Mouse (Mus musculus): ENCODE measurements around the gene Lce1f. TPM values are rescaled to one million over a fixed set of nuclear protein-coding genes. Genes with fewer than 3 reads are reported as not detected.

Lce1f gene
- not detected in 4 replicates for total RNA-seq (2023)

DNA sequence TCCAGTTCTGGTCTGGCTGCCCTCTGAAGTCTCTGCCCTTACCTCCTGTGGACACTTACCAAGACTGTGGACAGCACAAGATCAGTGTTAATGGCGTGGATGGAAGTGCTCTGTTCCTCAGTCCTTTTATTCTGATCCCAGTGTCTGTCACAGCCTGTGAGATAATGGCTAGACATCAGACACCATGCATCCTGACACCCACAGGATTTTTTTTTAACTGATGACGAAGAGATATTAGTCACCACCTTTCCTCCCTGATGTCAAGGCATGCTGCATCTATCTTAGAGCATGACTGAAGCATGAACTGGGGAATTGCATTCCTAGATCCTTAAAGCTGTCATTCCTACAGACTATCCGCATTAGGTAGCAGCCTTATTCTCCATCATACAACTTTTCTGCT lies at the start of gene Lce1f:
Gene Lce1f (minus strand): TSS at position 101 of the 400 bp plus-strand sequence.

DNA sequence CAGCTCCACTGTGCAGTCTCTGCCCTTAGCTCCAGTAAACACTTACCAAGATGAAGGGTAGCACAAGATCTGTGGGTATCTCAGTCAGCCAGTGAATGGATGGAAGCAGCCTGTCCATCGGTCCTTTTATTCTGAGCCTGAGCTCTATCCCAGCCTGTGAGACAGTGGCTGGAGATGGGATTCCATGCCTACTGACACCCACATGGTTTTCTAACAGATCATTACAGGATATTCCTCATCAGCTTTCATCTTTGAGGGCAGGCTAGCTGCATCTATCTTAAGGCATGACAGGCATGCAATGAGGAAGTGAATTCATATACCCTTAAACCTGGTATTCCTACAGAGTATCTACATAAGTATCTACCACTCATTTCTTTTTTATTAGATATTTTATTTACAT lies 44.8 kb upstream of the Lce1f start, which contains the start of gene Lce1h:
Gene Lce1h (minus strand): TSS at position 101 of the 400 bp plus-strand sequence.

DNA sequence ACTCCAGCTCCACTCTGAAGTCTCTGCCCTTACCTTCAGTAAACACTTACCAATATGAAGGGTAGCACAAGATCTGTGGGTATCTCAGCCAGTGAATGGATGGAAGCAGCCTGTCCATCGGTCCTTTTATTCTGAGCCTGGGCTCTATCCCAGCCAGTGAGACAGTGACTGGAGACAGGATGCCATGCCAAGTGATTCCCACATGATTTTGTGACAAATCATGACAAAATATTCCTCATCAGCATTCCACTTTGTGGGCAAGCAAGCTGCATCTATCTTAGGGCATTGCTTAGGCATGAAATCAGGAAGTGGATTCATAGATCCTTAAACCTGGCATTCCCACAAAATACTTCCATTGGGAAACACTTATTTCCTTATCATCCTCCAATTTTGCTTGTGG lies 32.1 kb upstream of the Lce1f start, which contains the start of gene Lce1g:
Gene Lce1g (minus strand): TSS at position 101 of the 400 bp plus-strand sequence.

DNA sequence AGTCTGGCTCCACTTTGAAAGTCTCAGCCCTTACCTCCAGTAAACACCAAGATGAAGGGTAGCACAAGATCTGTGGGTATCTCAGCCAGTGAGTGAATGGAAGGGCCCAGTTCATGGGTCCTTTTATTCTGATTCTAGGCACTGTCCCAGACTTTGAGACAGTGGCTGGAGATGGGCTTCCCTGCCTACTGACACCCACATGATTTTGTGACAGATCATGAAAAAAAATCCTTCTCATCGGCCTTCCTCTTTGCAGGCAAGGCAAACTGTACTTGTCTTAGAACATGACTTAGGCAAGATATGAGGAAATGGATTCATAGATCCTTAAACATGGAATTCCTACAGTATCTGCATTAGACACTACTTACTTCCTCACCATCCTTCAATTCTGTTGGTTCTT lies 18.8 kb upstream of the Lce1f start, which contains the start of gene Gm38119:
Gene Gm38119 (minus strand): TSS at position 101 of the 400 bp plus-strand sequence.

DNA sequence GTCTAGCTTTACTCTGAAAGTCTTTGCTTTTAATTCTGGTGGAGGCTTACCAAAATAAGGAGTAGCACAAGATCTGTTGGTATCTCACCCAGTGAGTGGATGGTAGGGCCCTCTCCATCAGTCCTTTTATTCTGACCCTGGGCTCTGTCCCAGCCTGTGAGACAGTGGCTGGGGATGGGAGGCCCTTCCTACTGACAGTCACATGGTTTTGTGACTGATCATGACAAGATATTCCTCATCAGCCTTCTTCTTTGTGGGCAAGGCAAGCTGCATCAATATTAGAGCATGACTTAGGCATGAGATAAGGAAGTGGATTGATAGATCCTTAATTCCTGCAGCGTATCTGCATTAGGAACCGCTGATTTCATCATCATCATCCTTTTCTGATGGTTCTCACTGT lies 11.2 kb downstream of the Lce1f start, which contains the start of gene Lce1e:
Gene Lce1e (minus strand): TSS at position 101 of the 400 bp plus-strand sequence.

DNA sequence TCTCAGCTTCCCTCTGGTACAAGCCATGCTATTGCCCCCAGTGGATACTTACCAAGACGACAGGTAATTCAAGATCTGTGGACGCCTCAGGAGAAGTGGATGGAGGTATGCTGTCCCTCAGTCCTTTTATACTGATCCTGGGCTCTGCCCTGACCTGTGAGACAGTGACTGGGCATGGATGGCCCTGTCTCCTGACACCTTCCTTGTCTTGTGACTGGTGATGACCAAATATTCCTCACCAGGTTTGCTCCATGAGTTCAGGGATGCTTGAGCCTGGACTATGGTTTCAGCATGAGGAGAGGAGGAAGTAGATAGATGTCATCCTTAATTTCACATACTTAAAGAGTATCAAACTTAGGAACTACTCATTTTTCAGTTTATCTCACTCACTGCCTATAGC lies 33.0 kb downstream of the Lce1f start, which contains the start of gene Lce1d:
Gene Lce1d (minus strand): TSS at position 101 of the 400 bp plus-strand sequence.

DNA sequence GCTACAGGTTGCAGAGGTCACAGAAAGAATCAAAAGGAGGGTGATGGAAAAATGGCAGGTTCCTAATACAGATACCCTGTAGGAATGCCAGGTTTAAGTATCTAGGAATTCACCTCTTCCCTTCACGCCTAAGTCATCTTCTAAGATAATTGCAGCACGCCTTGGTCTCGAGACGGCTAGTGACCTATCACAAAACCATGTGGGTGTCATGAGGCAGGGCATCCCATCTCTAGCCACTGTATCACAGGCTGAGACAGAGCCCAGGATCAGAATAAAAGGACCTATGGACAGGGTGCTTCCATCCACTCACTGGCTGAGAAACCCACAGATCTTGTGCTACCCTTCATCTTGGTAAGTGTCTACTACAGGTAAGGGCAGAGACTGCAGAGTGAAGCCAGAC lies 41.2 kb downstream of the Lce1f start, which contains the start of gene Lce1c:
Gene Lce1c (plus strand): TSS at position 301 of the 400 bp plus-strand sequence.

DNA sequence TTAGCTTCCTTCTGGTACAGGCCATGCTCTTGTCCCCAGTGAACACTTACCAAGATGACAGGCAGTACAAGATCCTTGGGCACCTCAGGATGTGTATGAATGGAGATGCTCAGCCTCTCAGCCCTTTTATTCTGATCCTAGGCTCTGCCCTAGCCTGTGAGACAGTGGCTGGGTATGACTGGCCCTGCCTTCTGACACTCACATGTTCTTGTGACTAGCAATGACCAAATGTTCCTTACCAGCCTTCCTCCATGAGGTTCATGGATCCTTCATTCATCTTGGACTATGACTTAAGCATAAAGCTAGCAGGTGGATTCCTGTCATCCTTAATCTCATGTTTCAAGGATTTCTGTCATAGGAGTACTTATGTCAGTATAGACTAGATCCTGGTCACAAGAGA lies 49.9 kb downstream of the Lce1f start, which contains the start of gene Lce1a2:
Gene Lce1a2 (minus strand): TSS at position 101 of the 400 bp plus-strand sequence.

Other genes starting within 250 kb of the Lce1f start
- not detected in 4 replicates for gene Sprr1a, start 234.5 kb downstream of the Lce1f start, total RNA-seq (2023)
- gene Sprr4, start 219.9 kb downstream of the Lce1f start, total RNA-seq (2023) = not detected in 4 replicates
- not detected in 4 replicates for gene 2310046K23Rik, start 185.8 kb downstream of the Lce1f start, total RNA-seq (2023)
- not detected in 4 replicates for gene Ivl, start 146.6 kb downstream of the Lce1f start, total RNA-seq (2023)
- not detected in 4 replicates for gene Smcp, start 131.4 kb downstream of the Lce1f start, total RNA-seq (2023)
- gene 2210017I01Rik, start 112.9 kb downstream of the Lce1f start, total RNA-seq (2023) = not detected in 4 replicates
- gene Lce6a, start 98.7 kb downstream of the Lce1f start, total RNA-seq (2023) = not detected in 4 replicates
- gene Lce1a1, start 72.0 kb downstream of the Lce1f start, total RNA-seq (2023) = not detected in 4 replicates
- not detected in 4 replicates for gene Lce1b, start 63.4 kb downstream of the Lce1f start, total RNA-seq (2023)
- not detected in 4 replicates for gene Lce1a2, start 50.0 kb downstream of the Lce1f start, total RNA-seq (2023)
- not detected in 4 replicates for gene Lce1c, start 41.1 kb downstream of the Lce1f start, total RNA-seq (2023)
- not detected in 4 replicates for gene Lce1d, start 33.1 kb downstream of the Lce1f start, total RNA-seq (2023)
- gene Lce1e, start 11.3 kb downstream of the Lce1f start, total RNA-seq (2023) = not detected in 4 replicates
- gene Gm38119, start 18.7 kb upstream of the Lce1f start, total RNA-seq (2023) = not detected in 4 replicates
- not detected in 4 replicates for gene Lce1g, start 32.0 kb upstream of the Lce1f start, total RNA-seq (2023)
- gene Lce1h, start 44.7 kb upstream of the Lce1f start, total RNA-seq (2023) = not detected in 4 replicates
- gene Lce1i, start 58.5 kb upstream of the Lce1f start, total RNA-seq (2023) = not detected in 4 replicates
- not detected in 4 replicates for gene Lce1j, start 70.2 kb upstream of the Lce1f start, total RNA-seq (2023)
- not detected in 4 replicates for gene Lce1k, start 87.5 kb upstream of the Lce1f start, total RNA-seq (2023)
- not detected in 4 replicates for gene Kprp, start 106.9 kb upstream of the Lce1f start, total RNA-seq (2023)
- not detected in 4 replicates for gene Lce1l, start 130.9 kb upstream of the Lce1f start, total RNA-seq (2023)
- not detected in 4 replicates for gene 2310050C09Rik, start 149.9 kb upstream of the Lce1f start, total RNA-seq (2023)
- gene Lce3a, start 205.9 kb upstream of the Lce1f start, total RNA-seq (2023) = not detected in 4 replicates
- gene Lce3b, start 212.6 kb upstream of the Lce1f start, total RNA-seq (2023) = not detected in 4 replicates
- not detected in 4 replicates for gene Lce3c, start 224.1 kb upstream of the Lce1f start, total RNA-seq (2023)
- not detected in 4 replicates for gene Lce3d, start 237.0 kb upstream of the Lce1f start, total RNA-seq (2023)
- gene Lce3e, start 246.7 kb upstream of the Lce1f start, total RNA-seq (2023) = not detected in 4 replicates

Measured in B cell, adult 62 days (primary cell).